ENCODE assay signal across 14 mouse cellular contexts in genomic region chr13:85083742-85084141, GRCm38 (mm10).
"Had no signal": no experiment of that assay in that cellular context is flagged by ENCODE, and none has a peak within 500 bp of the region (broad histone marks: within the 10 kb centered on the region; RNA-seq: fewer than 3 reads in every experiment).

No protein-coding gene starts in this region.

- H3K4me2 ChIP-seq: limb, embryonic 12.5 days; limb, embryonic 15.5 days; liver, embryonic 11.5 days; lung, embryonic 14.5 days; midbrain, embryonic 13.5 days had no signal

- H3K9ac ChIP-seq: limb, embryonic 12.5 days; limb, embryonic 15.5 days; liver, embryonic 14.5 days; liver, postnatal 0 days; lung, embryonic 14.5 days; midbrain, embryonic 13.5 days had no signal

- H3K9me3 ChIP-seq: limb, embryonic 12.5 days; limb, embryonic 15.5 days; midbrain, embryonic 13.5 days had no signal

- H3K4me1 ChIP-seq: limb, embryonic 12.5 days; limb, embryonic 15.5 days; midbrain, embryonic 13.5 days had no signal

- ATAC-seq: liver, postnatal 0 days; lung, postnatal 0 days; midbrain, embryonic 13.5 days had no signal

- H3K4me3 ChIP-seq: limb, embryonic 12.5 days; limb, embryonic 15.5 days; midbrain, embryonic 13.5 days had no signal

- H3K36me3 ChIP-seq: limb, embryonic 12.5 days; limb, embryonic 15.5 days; midbrain, embryonic 13.5 days had no signal

- H3K27me3 ChIP-seq: limb, embryonic 12.5 days; limb, embryonic 15.5 days; midbrain, embryonic 13.5 days had no signal

- DNase-seq: kidney, postnatal 25 days; left cerebral cortex, postnatal 4 days; liver, postnatal 0 days; lung, embryonic 14.5 days; thymus, adult 18-20 months; thymus, postnatal 36 days had no signal

- H3K27ac ChIP-seq: kidney, postnatal 0 days; limb, embryonic 12.5 days; limb, embryonic 15.5 days; liver, embryonic 14.5 days; macrophage; midbrain, embryonic 13.5 days had no signal
